Mouse (Mus musculus): Measurements from ENCODE around the gene Anks6. TPM values are rescaled to one million over a fixed set of nuclear protein-coding genes. Genes with fewer than 3 reads are reported as not detected.
"Not testable (repeated sequence)": the region's sequence is repeated elsewhere in the genome, so short reads cannot be mapped to it uniquely, and the experiment has no call there.

Gene Anks6
- polyA plus RNA-seq, 1 experiment from 2014 or later, result 2.7 TPM

DNA sequence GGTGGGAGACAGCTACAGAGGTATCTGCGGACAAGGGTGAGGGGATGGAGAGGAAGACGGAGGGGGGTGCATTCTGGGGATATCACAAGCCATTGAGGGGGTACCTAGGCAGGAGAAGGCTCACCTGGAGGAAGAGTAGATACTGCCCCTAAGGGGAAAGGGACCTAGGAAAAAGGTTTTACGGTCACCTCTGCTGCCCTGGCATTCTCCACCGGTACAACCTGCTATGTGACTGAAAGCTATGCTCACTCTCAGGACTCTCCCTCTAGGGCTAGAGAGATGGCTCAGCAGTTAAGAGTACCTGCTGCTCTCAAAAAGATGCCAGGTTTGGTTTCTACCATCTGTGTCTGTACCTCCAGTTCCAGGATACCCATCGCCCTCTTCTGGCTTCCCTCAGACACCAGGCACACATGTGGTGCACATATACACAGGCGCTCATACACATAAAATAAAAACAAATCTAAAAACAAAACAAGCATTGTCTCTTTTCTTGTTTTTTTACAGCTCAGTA, 1.6 kb downstream of the Anks6 start:
- Histone ChIP-seq H3K4me3 (ENCODE audit: inconsistent target) (no peak overlapping the region), H3K27ac (no peak overlapping the region), H3K36me3 (ENCODE audit: inconsistent target) (no peaks in the 10 kb centered on the region), H3K79me2 (ENCODE audit: inconsistent target) (no peaks in the 10 kb centered on the region)
- WGBS (ENCODE audit: missing documents), result 100% methylated on average over 6 of the region's 6 CpGs

DNA sequence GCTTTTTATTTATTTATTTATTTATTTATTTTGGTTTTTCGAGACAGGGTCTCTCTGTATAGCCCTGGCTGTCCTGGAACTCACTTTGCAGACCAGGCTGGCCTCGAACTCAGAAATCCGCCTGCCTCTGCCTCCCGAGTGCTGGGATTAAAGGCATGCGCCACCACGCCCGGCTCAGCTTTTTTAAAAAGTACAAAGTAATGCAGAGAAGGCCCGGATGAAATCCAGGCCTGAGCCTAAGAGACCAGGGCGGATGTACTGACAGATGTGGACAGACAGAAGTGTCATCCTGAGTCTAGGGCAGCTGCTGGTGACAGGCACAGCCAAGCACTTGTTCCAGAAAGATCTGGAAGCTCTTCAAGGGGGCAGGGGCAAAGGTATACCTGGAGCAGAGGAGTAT, 2.1 kb downstream of the Anks6 start:
- WGBS (ENCODE audit: missing documents), result 99% methylated on average over 8 of the region's 9 CpGs
- not testable (repeated sequence) for H3K36me3 ChIP-seq (ENCODE audit: inconsistent target); H3K27ac ChIP-seq; H3K4me3 ChIP-seq (ENCODE audit: inconsistent target); H3K79me2 ChIP-seq (ENCODE audit: inconsistent target)

DNA sequence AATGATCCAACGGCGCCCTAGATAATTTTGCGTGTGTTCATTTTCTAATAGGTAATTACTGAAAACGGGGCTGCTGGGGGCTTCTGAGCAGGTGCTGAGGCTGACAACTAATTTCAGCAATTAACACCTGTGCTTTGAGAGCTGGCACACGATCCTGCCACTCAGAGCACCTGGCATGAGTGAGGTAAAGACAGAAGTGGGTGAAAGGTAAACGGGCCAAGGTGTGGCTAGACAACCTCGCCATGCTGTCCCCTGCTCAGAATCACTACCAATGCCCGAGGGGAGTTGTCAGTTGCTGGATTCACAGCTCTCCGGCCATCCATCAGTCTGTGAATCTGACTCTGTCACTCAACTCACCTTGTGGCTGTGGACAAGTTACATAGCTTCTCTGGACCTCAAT, 5.3 kb downstream of the Anks6 start:
- 90% methylated on average over 9 of the region's 9 CpGs for WGBS (ENCODE audit: missing documents)
- H3K4me3 ChIP-seq (ENCODE audit: inconsistent target), result no peak overlapping the region
- no peaks in the 10 kb centered on the region for H3K79me2 ChIP-seq (ENCODE audit: inconsistent target)
- H3K27ac ChIP-seq, result no peak overlapping the region
- no peaks in the 10 kb centered on the region for H3K36me3 ChIP-seq (ENCODE audit: inconsistent target)

DNA sequence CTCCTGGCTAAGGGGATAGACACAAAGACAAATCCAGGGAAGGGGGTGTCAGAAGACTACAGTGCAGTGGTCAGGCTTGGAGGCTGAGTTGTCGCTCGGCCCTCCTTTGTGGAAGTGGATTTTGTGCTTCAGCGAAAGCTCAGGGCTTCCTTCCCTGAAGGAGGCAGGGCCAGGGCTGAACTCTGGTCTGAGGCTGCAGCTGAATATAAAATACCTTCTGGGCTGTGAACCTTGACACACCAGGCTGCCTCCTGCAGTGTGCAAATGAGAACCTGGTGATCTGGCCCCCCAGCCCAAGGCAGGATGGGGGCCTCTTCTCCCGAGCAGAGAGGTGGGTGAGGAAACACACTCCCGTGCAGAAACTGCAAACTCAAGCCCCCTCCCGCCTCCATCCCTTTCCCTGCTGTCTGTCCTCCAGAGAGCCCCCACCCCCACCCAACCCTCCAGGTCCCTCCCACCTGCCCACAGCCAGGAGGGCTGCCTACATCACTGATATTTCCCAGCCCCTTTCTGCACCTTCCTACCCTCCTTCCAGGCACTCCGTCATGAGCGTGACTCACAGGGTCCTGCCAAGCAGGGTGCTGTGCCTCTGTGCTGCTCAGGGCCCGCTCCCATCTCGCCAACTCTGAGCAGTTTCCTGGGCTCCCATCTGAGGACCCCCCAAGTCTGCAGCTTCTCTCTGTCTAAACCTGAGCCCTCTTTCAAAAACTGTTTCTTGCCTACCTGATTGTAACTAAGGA, 6.4 kb downstream of the Anks6 start:
- H3K79me2 ChIP-seq (ENCODE audit: inconsistent target), result no peaks in the 10 kb centered on the region
- H3K4me3 ChIP-seq (ENCODE audit: inconsistent target), result no peak overlapping the region
- H3K36me3 ChIP-seq (ENCODE audit: inconsistent target), result no peaks in the 10 kb centered on the region
- WGBS (ENCODE audit: missing documents), result 73% methylated on average over 10 of the region's 10 CpGs
- H3K27ac ChIP-seq, result no peak overlapping the region

DNA sequence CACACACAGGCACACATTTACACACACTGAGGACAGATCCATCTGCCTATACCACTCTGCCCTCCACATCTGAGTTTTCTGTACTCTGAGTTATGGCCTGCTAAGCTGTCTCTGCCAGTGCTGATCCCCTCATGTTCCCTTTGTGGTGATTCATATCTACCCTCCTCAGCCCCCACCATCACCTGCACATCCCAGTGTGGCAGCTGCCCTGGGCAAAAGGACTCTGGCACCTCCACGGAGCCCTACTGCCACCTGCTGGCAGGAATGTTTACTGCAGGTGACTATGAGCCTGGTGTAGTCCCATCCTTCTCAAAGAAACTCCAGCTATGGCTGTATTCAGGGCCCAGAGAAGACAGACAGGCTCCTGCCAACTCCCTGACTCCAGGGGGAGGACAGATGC, 7.1 kb downstream of the Anks6 start:
- H3K36me3 ChIP-seq (ENCODE audit: inconsistent target), result no peaks in the 10 kb centered on the region
- WGBS (ENCODE audit: missing documents), result 0% methylated on average over 1 of the region's 1 CpGs
- H3K4me3 ChIP-seq (ENCODE audit: inconsistent target), result no peak overlapping the region
- no peaks in the 10 kb centered on the region for H3K79me2 ChIP-seq (ENCODE audit: inconsistent target)
- no peak overlapping the region for H3K27ac ChIP-seq

DNA sequence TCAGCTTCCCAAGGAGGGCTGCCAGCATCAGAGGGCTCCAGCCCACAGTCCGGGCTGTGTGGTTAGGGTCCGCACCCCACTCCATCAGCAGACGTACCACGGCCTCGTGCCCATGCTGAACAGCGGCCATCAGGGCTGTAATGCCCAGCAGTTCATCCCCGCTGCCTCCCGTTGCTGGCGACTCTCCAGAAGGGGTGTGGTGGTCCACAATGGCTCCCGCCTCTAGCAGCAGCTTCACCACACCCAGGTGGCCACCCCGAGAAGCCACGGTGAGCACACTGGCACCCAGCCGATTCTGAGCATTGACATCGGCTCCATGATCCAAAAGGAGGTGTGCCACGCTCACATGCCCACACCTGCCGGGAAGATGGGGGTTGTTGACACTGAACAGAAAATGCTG, 8.0 kb downstream of the Anks6 start:
- Histone ChIP-seq H3K79me2 (ENCODE audit: inconsistent target) (no peaks in the 10 kb centered on the region), H3K36me3 (ENCODE audit: inconsistent target) (no peaks in the 10 kb centered on the region), H3K27ac (no peak overlapping the region), H3K4me3 (ENCODE audit: inconsistent target) (no peak overlapping the region)
- WGBS (ENCODE audit: missing documents), result 93% methylated on average over 16 of the region's 16 CpGs

DNA sequence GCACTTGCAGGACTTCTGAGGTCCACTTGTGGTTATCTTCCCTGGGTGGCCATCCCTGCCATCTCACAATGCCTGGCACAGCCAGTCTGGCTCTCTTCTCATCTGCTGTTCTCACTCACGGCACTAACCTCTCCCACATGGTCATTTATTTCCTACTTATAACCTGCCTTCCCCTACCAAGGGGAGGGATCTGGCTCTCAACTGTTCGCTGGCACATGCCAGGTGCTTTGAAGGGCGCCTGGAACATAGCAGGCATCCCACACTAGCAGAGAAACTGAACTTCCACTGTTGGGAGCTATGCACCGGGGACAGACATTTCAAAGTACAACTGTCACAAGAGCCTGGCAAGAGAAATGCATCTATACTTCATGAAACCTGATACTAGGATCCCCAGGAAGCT, 9.5 kb downstream of the Anks6 start:
- no peaks in the 10 kb centered on the region for H3K79me2 ChIP-seq (ENCODE audit: inconsistent target)
- 83% methylated on average over 4 of the region's 4 CpGs for WGBS (ENCODE audit: missing documents)

DNA sequence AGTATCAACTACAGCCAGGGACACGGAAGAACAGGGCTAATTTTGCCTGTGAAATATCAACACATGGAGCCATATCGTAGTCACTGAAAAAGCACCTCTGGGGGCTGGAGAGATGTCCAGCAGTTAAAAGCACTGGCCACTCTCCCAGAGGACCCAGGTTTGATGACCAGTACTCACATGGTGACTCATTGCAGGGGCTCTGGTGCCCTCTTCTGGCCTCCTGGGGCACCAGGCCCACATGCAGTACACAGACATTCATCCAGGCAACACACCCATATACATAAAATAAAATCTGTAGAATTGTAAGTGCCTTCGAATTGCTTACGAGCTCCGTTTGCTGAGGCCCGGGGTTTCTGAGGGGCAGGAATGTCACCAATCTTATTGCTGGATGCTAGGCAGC, 10.3 kb downstream of the Anks6 start:
- 90% methylated on average over 6 of the region's 6 CpGs for WGBS (ENCODE audit: missing documents)
- Histone ChIP-seq H3K4me3 (ENCODE audit: inconsistent target) (no peak overlapping the region), H3K79me2 (ENCODE audit: inconsistent target) (no peaks in the 10 kb centered on the region), H3K27ac (no peak overlapping the region), H3K36me3 (ENCODE audit: inconsistent target) (no peaks in the 10 kb centered on the region)

More for the DNA sequence above, 9.5 kb downstream of the Anks6 start:
- H3K27ac ChIP-seq, result no peak overlapping the region
- H3K4me3 ChIP-seq (ENCODE audit: inconsistent target), result no peak overlapping the region
- no peaks in the 10 kb centered on the region for H3K36me3 ChIP-seq (ENCODE audit: inconsistent target)

DNA sequence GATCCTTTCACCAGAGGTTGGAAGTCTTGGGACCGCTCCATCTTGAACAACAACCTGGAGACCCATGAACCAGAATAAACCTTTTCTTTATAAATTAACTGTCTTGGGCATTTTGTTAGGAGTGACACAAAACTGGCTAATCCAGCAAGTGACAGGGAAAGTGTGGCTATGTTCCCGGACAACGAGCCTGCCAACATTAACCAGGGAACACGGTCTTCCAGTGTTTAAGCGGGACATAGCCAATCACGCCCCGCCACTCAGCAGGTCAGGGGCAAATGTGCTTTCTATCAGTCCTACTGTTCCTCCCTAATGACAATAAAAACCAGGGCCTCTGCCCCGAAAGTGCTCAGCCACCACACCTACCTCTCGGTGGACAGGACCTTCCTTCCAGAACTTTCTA, 13.4 kb downstream of the Anks6 start:
- 97% methylated on average over 9 of the region's 9 CpGs for WGBS (ENCODE audit: missing documents)

DNA sequence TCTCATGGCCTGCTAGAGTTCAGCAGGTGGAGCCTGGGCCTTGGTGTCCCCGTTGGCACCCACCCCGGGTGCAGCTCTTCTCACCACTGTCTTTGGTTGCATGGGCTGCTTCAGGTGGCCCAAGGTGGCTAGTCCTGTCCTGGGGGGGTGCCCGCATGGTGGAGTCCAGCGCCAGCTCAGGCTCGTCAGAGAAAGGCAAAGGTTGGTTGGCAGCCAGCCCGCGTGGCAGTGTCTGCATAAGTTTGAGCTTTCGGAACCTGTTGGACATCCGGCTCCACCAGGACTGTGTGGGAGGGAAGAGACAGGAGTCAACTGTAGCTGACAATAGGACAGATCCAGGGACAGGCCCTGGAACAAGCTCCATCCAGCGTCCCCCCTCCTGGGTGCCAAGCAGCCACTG, 17.6 kb downstream of the Anks6 start:
- Histone ChIP-seq H3K79me2 (ENCODE audit: inconsistent target) (no peaks in the 10 kb centered on the region), H3K4me3 (ENCODE audit: inconsistent target) (no peak overlapping the region), H3K36me3 (ENCODE audit: inconsistent target) (no peaks in the 10 kb centered on the region), H3K27ac (no peak overlapping the region)
- 91% methylated on average over 10 of the region's 10 CpGs for WGBS (ENCODE audit: missing documents)

More for the DNA sequence above, 13.4 kb downstream of the Anks6 start:
- Histone ChIP-seq H3K79me2 (ENCODE audit: inconsistent target) (no peaks in the 10 kb centered on the region), H3K36me3 (ENCODE audit: inconsistent target) (no peaks in the 10 kb centered on the region), H3K27ac (no peak overlapping the region), H3K4me3 (ENCODE audit: inconsistent target) (no peak overlapping the region)

DNA sequence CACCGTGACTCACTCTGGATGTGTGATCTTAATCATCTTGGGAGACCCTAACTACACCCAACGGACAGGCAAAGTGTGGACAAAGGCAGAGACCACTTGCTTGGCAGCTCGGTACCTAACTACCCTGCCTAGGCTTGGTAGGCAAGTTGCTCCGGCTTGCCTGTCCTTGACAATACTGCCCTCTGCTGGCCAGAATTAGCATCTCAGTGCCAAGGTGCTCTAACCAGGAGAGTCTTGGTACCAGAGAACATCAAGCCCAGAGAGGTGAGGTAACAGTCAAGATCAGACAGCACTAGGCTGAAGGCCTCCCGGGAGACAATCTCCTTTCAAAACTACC, 19.9 kb downstream of the Anks6 start:
- Histone ChIP-seq H3K79me2 (ENCODE audit: inconsistent target) (no peaks in the 10 kb centered on the region), H3K27ac (no peak overlapping the region), H3K4me3 (ENCODE audit: inconsistent target) (no peak overlapping the region), H3K36me3 (ENCODE audit: inconsistent target) (no peaks in the 10 kb centered on the region)
- 14% methylated on average over 5 of the region's 5 CpGs for WGBS (ENCODE audit: missing documents)

DNA sequence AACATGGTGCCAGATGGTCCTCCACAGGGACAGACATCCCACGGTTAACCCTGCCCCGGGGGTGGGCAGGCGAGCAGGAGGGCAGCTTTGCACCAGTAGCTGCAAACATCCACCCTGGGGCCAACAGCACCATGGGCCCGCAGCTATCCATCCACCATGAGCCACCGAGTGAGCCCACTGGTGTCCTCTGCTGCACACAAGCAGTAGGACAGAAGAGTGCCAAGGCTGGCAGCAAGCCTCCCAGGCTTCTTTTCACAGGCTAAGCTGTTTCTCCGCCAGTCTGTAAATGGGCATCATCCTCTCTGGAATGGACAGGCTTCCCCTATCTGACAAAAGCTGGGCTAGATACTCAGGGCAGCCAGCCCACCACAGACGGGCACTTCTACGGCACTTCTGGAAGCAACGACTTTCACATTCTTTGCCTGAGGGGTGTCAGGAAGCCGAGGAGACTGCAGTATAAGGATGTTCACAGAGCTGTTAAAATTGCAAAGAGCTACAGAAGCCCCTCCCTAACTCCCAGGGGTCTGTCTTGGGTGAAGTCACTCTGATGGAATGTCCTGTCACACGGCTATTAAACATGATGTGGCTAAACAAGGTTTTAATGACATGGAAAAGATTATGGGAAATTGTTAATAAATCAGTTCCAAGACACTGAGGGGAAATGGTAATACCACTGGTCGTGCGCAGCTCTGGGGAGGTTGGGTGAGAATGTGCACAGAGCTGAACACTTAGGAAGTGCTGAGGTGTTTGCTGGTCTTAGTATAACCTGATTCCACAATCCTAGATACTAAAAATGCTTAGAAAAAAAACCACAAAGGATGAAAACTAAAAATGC, 20.5 kb downstream of the Anks6 start:
- no peak overlapping the region for H3K27ac ChIP-seq
- H3K36me3 ChIP-seq (ENCODE audit: inconsistent target), result no peaks in the 10 kb centered on the region
- no peak overlapping the region for H3K4me3 ChIP-seq (ENCODE audit: inconsistent target)
- 74% methylated on average over 13 of the region's 13 CpGs for WGBS (ENCODE audit: missing documents)
- no peaks in the 10 kb centered on the region for H3K79me2 ChIP-seq (ENCODE audit: inconsistent target)

DNA sequence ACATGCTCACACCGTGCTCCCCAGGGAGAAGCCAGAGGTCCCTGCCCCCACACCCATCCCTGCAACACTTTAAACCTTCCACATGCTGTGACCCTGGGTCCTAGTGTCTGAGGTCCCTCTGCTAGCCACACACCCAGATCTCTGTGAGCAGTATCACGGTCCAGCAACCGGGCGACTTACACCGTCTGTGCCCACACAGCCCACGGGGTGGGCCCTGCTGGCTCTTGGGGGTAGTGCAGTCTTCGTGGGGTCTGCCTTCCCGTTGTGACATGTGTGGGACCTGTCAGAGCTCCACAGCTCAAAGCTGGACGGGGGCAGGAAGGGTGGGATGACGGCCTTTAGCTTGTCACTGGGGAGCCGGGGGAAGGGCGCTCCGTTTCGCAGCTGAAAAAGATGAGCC, 21.7 kb downstream of the Anks6 start:
- Histone ChIP-seq H3K27ac (no peak overlapping the region), H3K4me3 (ENCODE audit: inconsistent target) (no peak overlapping the region), H3K36me3 (ENCODE audit: inconsistent target) (no peaks in the 10 kb centered on the region), H3K79me2 (ENCODE audit: inconsistent target) (no peaks in the 10 kb centered on the region)
- 92% methylated on average over 14 of the region's 14 CpGs for WGBS (ENCODE audit: missing documents)

DNA sequence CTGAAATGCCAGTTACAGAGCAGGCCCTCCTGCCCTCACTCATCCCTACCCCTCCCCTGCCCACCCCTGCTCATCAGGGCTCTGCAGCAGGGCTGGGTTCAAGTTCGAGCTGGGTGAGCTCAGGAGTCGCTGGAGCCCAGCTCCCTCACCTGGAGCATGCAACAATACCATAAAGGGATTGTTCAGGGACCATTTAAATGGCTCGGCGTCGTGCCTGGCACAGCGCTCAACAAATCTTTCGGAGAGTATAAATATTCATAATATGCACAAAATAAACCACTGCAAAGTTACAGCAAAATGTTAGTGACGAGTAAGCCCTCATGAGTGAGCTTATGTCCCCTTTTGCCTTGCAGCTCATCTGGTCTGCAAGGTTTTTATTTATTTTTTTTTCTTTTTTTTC, 25.1 kb downstream of the Anks6 start:
- Histone ChIP-seq H3K27ac (no peak overlapping the region), H3K36me3 (ENCODE audit: inconsistent target) (no peaks in the 10 kb centered on the region), H3K4me3 (ENCODE audit: inconsistent target) (no peak overlapping the region), H3K79me2 (ENCODE audit: inconsistent target) (no peaks in the 10 kb centered on the region)
- WGBS (ENCODE audit: missing documents), result 95% methylated on average over 8 of the region's 8 CpGs

DNA sequence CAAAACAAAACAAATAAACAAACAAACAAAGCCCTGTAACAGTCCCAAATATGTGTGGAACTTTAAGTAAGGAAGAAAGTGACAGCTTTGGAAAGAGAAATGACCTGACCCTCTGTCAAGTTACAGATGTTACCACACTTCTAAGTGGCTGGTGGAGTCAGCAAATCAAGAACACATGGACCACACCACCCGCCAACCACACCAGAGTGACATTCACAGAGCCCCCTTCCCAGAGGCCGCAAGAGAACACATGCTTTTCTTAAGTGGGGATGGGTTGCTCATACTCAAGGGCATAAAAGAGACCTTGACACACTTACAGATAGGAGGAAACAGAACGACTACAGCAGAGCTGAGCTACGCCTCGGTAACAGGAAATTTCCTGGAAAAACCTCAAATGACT, 28.4 kb downstream of the Anks6 start:
- 87% methylated on average over 5 of the region's 5 CpGs for WGBS (ENCODE audit: missing documents)
- H3K27ac ChIP-seq, result no peak overlapping the region

More for the DNA sequence above, 28.4 kb downstream of the Anks6 start:
- Histone ChIP-seq H3K79me2 (ENCODE audit: inconsistent target) (no peaks in the 10 kb centered on the region), H3K4me3 (ENCODE audit: inconsistent target) (no peak overlapping the region), H3K36me3 (ENCODE audit: inconsistent target) (no peaks in the 10 kb centered on the region)
